Mouse (Mus musculus) duodenum, adult 2 months (tissue): ENCODE data around the gene Ccdc34. TPM values are rescaled to one million over a fixed set of nuclear protein-coding genes. Genes with fewer than 3 reads are reported as not detected.

Source experiments
- polyA plus RNA-seq: library from polyadenylated mRNA; depleted of rRNA; stranded (reverse); fragments of >200 nt; gene quantifications from 2 replicates; pipeline ENCODE4 v1.2.3, GENCODE M21; 2012; ENCODE audit warnings: low replicate concordance; rRNA removed

Gene Ccdc34
- polyA plus RNA-seq: 7.1 and 11.0 TPM in 2 replicates

DNA sequence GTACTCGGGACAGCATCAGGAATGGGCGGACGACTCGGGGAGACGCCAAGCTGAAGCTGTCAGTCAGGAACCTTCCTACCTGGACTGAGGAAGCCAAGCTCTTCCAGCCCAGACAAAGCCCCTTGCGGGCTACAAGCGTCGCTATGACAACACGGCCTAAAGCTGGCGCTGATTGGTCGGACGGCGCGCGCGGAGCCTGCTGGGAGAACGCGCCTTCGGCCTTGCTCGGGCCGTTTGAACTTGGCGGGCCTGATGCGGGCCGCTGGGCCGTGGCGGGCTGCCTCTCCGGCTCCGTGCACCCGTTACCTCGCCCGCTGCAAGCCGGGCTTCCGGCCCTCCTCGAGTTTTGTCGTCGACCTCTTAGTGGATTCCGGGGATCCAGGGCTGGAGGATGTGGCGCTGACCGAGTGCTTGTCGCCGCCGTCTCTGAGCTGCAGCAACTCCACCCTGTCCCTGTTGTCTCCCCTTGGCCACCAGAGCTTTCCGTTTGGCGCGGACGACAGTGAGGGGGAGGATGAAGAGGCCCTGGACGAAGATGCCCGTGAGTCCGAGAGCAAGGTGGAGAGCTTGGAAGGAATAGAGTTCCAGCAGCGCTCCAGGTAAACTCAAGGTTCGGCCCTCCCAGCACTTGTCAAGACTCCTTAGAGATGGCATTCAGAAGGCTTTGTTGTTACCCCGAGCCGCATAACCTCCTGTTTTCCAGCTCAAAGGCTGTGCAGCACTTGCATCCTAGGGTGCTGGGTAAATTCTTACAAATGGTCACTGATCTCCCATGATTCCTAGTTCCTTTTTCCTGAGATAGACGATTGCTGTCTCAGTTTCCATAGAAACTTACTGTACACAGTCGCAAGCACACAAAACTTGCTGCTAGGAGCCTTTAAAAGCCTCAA lies at the start of gene Ccdc34:
Gene Ccdc34, plus strand, starts transcription at position 202 of the 890 bp plus-strand sequence.

Other genes with a start within 250 kb of the Ccdc34 start
- 2.6 and 2.9 TPM in 2 replicates for gene Lin7c, start 127.0 kb upstream of the Ccdc34 start, polyA plus RNA-seq
- gene Lgr4, start 100.2 kb upstream of the Ccdc34 start, polyA plus RNA-seq: 17.9 and 18.9 TPM in 2 replicates